Mouse (Mus musculus) heart, adult 2 months (tissue): ENCODE data around the gene Gsg1. TPM values are rescaled to one million over a fixed set of nuclear protein-coding genes. Genes with fewer than 3 reads are reported as not detected.

Experiments
- DNase-seq, 2 experiments: peaks; one replicate each; pipeline ENCODE4 v3.0.0; 2021
- H3K27ac ChIP-seq: fragments of 200-600 bp; 2 replicates; pipeline ENCODE4 v1.8.1; 2022
- H3K27me3 ChIP-seq: fragments of 200-500 bp; 2 replicates; pipeline ENCODE4 v1.6.1; 2012; ENCODE audit warnings: mild to moderate bottlenecking, low read length, inconsistent platforms, mixed read lengths; ENCODE audit not compliant: control insufficient read depth, insufficient read depth
- H3K36me3 ChIP-seq: fragments of 200-500 bp; 2 replicates; pipeline ENCODE4 v1.6.1; 2012; ENCODE audit warnings: low read length, inconsistent platforms; ENCODE audit not compliant: control insufficient read depth, insufficient read depth
- H3K4me1 ChIP-seq: fragments of 200-500 bp; 2 replicates; pipeline ENCODE4 v1.6.1; 2011; ENCODE audit warnings: low read length; ENCODE audit not compliant: control insufficient read depth, insufficient read depth
- H3K4me3 ChIP-seq: fragments of 200-600 bp; 2 replicates; pipeline ENCODE4 v1.8.1; 2022
- H3K79me2 ChIP-seq: fragments of 200-500 bp; replicated peaks from 2 replicates; pipeline ENCODE4 v1.6.1; 2012; ENCODE audit warnings: mild to moderate bottlenecking, inconsistent platforms, low read length, moderate library complexity, mixed read lengths; ENCODE audit not compliant: control insufficient read depth, insufficient read depth
- H3K9ac ChIP-seq: fragments of 200-500 bp; 2 replicates; pipeline ENCODE4 v1.6.1; 2012; ENCODE audit warnings: low read depth, mild to moderate bottlenecking, control low read depth, inconsistent platforms, low read length, mixed read lengths
- CTCF ChIP-seq: fragments of 200-600 bp; IDR thresholded peaks from 2 replicates; pipeline ENCODE4 v1.8.1; 2022; ENCODE audit warnings: antibody characterized with exemption, mild to moderate bottlenecking, moderate library complexity
- EP300 ChIP-seq: fragments of 200-500 bp; IDR thresholded peaks from 2 replicates; pipeline ENCODE4 v1.6.1; 2011; ENCODE audit warnings: low read depth, low read length, control low read depth; ENCODE audit not compliant: insufficient read depth
- POLR2A ChIP-seq: fragments of 200-500 bp; IDR thresholded peaks from 2 replicates; pipeline ENCODE4 v1.6.1; 2011; ENCODE audit warnings: mild to moderate bottlenecking, low read depth, low read length, control low read depth; ENCODE audit not compliant: insufficient read depth
- WGBS: fragments of 180-500 bp; shearing (Covaris S2); methylation state at CpG from one replicate; pipeline ENCODE4 v1.1.7; 2018; 5-methylcytosine and 5-hydroxymethylcytosine counted together
- intact Hi-C: fragments of 180-260 bp; cut with DNase I; formaldehyde crosslinking; loops from one replicate; pipeline ENCODE4 v1.15.1; 2025
- polyA plus RNA-seq: library from polyadenylated mRNA; depleted of rRNA; stranded (reverse); fragments of >200 nt; gene quantifications from 2 replicates; pipeline ENCODE4 v1.2.3, GENCODE M21; 2012
- total RNA-seq, 2 experiments: library from RNA; stranded (reverse); gene quantifications; 2 replicates each; pipeline ENCODE4 v1.2.3; 2021

Gene Gsg1
- total and polyA plus RNA-seq, 3 experiments = 0.34 to 3.0 (median 0.68) TPM

DNA sequence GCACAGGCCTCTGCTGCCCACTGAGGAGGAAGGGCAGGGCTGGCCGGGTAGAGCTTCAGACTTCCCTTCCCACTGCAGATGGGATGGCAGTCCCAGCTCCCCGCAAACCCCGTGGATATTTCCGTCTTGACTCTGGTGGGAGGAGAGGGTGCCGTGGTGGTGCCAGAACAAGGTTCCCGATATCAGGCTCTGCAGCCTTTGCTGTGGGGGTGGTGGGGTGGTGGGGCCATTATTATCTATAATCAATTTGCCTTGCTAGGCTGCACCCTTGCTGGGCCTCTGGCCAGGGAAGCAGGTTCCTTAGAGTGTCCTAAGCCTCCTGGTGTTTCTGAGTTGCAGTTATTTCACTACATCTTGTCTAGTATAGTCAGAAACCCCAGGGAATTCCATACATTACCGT lies 43.0 kb downstream of the Gsg1 start:
- WGBS = 75% methylated on average over 7 of the region's 7 CpGs
- DNase-seq = no peak
- no peak overlapping the region for H3K4me3 ChIP-seq
- no peaks in the 10 kb centered on the region for H3K4me1 ChIP-seq
- no peaks in the 10 kb centered on the region for H3K27me3 ChIP-seq
- TF ChIP-seq CTCF (no peak), EP300 (no peak), POLR2A (no peak)
- intact Hi-C loops = no loop called here
- no peaks in the 10 kb centered on the region for H3K79me2 ChIP-seq
- no peak overlapping the region for H3K9ac ChIP-seq
- no peaks in the 10 kb centered on the region for H3K36me3 ChIP-seq
- H3K27ac ChIP-seq = no peak overlapping the region

DNA sequence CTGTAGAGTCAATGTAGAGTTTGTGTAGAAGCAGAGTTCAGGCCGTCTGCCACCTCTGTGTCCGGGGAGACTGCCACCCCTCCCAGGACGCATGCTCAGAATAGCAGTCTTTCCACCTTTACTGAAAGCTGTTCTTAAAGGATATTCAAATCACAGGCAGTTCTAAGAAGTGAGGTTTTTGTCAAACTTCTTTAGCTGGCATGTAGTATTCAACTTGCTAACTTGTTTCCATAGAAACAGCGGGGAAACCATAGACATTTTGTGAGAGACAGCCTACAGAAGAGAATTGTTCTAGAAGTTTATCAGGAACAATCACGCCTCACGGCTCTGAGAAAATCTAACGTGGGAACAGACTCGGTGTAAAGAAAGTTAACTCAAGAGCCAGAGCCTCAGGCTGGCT lies 47.2 kb downstream of the Gsg1 start:
- Histone ChIP-seq H3K9ac (no peak overlapping the region), H3K79me2 (no peaks in the 10 kb centered on the region), H3K27me3 (no peaks in the 10 kb centered on the region), H3K36me3 (no peaks in the 10 kb centered on the region), H3K4me1 (no peaks in the 10 kb centered on the region), H3K4me3 (no peak overlapping the region), H3K27ac (no peak overlapping the region)
- no peak for TF ChIP-seq EP300
- no peak for TF ChIP-seq CTCF
- no peak for TF ChIP-seq POLR2A
- intact Hi-C loops = no loop called here
- DNase-seq = no peak
- WGBS = 74% methylated on average over 8 of the region's 8 CpGs

DNA sequence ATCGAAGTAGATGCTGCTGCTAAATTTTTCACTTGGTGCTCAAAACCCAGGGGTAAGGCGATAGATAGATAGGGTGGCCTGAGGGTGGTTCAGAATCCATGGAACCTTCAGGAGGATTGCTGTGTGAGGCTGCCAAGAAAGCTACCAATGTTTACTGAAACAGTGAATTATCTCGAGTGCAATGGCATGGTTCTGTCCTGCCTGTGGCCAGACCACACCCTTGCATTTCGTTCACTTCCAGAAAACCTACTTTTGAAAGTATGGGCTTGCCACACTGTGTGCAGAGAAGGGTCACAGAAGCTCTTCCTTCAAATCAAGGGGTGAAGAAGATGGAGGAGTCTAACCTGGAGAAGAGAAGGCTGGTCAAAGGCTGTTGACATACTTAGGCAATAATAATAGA lies 48.3 kb downstream of the Gsg1 start:
- Histone ChIP-seq H3K27me3 (no peaks in the 10 kb centered on the region), H3K36me3 (no peaks in the 10 kb centered on the region), H3K27ac (no peak overlapping the region), H3K4me3 (no peak overlapping the region), H3K9ac (no peak overlapping the region), H3K79me2 (no peaks in the 10 kb centered on the region), H3K4me1 (no peaks in the 10 kb centered on the region)
- no peak for TF ChIP-seq POLR2A
- no peak for TF ChIP-seq EP300
- TF ChIP-seq CTCF = no peak
- DNase-seq = no peak
- intact Hi-C loops = no loop called here
- WGBS = 79% methylated on average over 4 of the region's 4 CpGs

DNA sequence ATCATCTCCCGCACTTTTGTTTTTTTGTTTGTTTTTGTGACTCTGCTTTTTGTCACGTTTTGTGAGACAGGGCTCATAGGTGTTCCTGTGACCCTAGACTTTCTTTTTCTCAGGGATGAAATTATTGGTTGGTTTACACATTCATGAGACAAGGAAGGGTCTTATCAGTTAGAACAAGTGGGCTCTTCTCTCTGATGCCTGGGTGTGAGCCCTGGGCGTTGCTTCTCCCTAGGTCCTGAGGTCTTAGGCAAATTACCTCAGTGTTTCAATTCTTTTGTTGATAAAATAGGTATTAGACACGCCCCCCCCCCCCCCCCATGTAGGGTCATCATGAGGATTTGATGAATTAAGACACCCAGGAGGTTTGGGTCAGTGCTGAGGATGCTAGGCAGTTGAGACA lies 49.3 kb downstream of the Gsg1 start:
- no peaks in the 10 kb centered on the region for H3K79me2 ChIP-seq
- 73% methylated on average over 4 of the region's 4 CpGs for WGBS
- H3K27ac ChIP-seq = no peak overlapping the region
- no peaks in the 10 kb centered on the region for H3K4me1 ChIP-seq
- no peak for DNase-seq
- no peaks in the 10 kb centered on the region for H3K27me3 ChIP-seq
- H3K9ac ChIP-seq = no peak overlapping the region
- no peak overlapping the region for H3K4me3 ChIP-seq
- no peak for TF ChIP-seq EP300
- TF ChIP-seq CTCF = no peak
- TF ChIP-seq POLR2A = no peak
- H3K36me3 ChIP-seq = no peaks in the 10 kb centered on the region
- intact Hi-C loops = no loop called here

DNA sequence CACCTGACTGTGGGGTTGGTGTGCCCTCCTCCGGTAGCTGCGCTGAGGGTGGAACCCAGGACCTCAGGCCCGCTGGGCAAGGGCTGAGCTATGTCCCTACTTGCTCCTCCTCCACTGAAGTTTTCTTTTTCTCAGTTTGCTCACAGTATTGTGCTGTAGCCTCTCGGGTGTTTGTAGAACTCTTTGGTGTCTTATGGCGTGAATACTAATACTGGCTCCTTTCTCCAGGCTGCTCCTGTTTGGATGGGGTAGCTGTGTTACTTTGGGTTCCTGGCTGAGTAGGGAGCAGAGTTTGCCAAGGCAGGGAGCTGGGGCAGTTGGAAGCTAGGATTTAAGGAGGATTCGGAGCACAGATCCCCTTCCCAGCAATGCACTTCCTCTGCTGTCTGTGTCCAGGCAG lies 50.4 kb downstream of the Gsg1 start:
- 71% methylated on average over 6 of the region's 6 CpGs for WGBS
- TF ChIP-seq CTCF = no peak
- TF ChIP-seq EP300 = no peak
- TF ChIP-seq POLR2A = no peak
- DNase-seq = no peak
- Histone ChIP-seq H3K4me1 (no peaks in the 10 kb centered on the region), H3K36me3 (no peaks in the 10 kb centered on the region), H3K79me2 (no peaks in the 10 kb centered on the region), H3K27ac (no peak overlapping the region), H3K27me3 (no peaks in the 10 kb centered on the region), H3K9ac (no peak overlapping the region), H3K4me3 (no peak overlapping the region)
- intact Hi-C loops = no loop called here

DNA sequence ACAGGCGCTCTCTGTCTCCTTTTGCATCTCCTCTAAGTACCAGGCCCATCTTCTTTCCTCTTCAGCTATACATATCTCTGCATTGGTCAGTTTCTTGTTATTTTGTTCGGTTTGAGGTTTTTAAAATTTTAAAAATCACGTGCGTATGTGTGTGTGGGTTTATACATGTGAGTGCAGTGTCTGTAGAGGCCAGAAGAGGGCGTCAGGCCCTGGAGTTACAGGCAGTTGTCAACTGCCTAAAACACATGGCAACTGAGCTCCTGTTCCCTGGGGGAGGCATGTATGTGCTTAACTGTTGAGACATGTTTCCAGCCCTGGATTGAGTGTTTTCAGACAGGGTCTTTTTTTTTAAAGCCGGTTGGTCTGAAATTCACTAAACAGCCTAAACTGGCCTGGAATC lies 51.5 kb downstream of the Gsg1 start:
- TF ChIP-seq CTCF = 0 out of 2 replicates have a peak, but pooled peaks have one; percentile 9
- TF ChIP-seq EP300 = no peak
- no peak for TF ChIP-seq POLR2A
- Histone ChIP-seq H3K27me3 (no peaks in the 10 kb centered on the region), H3K9ac (no peak overlapping the region), H3K36me3 (no peaks in the 10 kb centered on the region), H3K27ac (no peak overlapping the region), H3K79me2 (no peaks in the 10 kb centered on the region), H3K4me1 (no peaks in the 10 kb centered on the region; the same call in 1 of the 2 replicates), H3K4me3 (no peak overlapping the region)
- no peak for DNase-seq
- intact Hi-C loops = no loop called here
- 92% methylated on average over 6 of the region's 6 CpGs for WGBS
